Mouse (Mus musculus) right cerebral cortex, adult 2 months (tissue): ENCODE results near the gene Sorbs2.

Experiments
- DNase-seq, 2 experiments: peaks; one replicate each; pipeline ENCODE4 v3.0.0; 2021 to 2022; ENCODE audit warnings: low spot score in 2 of 2

Gene Sorbs2

GRCm38 (mm10) chr8:45621576-45622178 lies 114.1 kb downstream of the Sorbs2 start:
- no peak for DNase-seq

DNA sequence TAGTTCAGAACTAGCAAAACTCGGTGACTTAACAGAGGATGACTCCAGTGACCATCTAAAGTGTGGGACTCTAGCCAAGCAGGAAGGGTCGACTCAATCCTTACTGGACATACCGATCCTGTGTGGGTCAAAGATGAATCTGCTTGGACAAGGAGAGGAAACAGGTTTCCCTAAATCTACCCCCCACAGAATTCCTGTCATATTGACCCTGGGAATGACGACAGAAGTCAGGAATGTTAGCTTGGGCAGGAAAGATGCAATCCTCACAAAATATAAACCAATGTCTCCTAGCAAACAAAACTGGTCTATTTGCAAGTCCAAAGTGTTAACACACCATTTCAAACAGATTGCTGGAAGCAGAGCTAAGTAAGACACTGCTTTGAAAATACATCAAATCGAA lies 118.8 kb downstream of the Sorbs2 start:
- no peak for DNase-seq

DNA sequence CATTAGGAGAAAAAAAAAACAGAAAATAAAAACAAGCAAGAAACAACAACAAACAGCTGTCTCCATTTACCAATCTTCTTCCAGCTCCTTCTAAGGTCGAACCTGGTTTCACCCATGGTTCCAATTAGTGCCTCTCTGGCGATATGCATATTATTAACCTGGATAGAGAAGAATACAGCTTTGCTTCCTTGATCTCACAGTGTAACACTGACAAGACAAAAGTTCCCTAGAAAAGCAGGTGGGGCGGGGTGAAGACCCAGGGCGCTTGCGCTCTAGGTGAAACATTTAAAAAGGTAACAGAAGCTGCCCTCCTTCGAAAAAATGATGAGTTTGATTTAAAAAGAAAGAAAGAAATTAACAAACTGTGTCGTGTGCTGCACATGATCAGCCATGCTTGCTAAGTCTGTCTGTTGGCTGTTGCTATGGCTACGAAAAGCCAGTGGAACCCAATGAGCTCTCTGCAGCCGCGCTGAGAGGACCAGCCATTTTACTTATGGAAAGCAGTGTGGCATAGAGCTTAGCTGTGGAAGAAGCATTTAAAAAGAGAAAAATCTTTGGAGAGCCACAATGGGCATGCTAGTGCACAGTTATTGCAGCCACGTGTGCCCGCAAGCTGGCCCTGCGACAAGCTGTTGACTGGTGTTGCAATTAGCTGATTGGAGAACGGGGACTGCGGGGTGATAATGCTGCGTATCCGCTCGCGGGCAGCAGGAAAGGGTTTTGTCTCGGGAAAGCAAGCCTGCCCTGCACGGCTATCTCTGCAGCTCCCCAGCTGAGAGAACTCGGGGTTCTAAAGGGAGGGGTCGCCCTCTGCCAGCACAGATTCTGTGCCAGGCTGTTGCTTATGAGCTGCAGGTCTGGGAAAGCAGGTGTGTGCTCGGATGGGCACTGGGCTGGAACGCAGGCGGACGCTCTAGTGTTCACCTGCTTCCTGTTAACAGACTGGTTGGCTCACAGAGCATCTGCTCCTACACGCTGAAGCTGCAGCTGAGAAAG lies 120.0 kb downstream of the Sorbs2 start:
- peak; percentile 76 to 86 for DNase-seq

DNA sequence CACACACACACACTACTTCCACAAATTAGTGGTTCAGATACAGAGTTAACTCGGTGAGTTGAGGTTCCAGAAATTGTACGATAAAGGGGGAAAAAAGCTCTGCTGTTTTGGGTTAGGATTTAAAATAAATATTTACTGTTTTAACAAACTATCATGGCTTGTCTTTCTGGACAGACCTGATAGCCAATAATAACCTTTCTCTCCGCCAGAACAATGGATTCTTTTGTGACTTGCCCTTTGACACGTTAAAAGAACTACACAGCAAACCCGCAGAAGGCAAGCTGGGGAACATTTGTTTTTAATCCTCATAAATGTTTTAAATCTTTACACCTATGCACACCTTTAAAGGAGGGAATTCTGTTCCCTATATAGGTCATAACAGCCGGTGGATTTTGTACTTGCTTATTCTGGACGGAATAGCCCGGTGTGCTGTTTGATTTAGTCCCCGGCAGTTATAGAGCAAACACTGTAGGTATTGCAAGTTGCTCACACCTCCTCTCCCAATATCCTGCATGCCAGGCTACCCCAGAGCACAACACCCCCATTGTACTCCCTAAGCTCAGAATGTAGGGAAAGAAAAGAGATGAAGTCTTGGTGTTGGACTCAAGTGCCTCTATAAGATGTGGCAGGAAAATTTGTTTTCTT lies 121.0 kb downstream of the Sorbs2 start:
- DNase-seq, result no peak

GRCm38 (mm10) chr8:45629066-45629430 lies 121.5 kb downstream of the Sorbs2 start:
- no peak for DNase-seq

DNA sequence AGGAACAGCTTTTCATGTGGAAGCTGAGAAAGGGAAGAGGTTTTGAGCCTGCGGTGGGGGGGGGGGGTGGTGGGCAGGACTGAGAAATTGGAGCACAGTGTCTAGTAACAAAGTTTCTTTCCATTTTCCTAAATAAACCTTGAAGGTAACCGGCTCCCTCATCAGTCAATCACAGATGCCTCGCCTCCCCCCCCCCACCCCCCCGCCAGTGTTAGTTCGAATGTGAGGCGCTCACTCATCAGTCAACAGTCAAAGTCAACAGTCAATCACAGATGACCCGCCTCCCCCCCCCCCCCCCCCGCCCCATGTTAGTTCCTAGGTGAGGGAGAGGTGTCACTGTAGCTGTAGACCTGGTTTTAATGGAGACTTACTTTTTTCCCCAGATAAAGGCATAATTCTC lies 123.4 kb downstream of the Sorbs2 start:
- DNase-seq, result no peak

- DNase-seq, result no peak
Observed at GRCm38 (mm10) chr8:45635155-45635554, 127.6 kb downstream of the Sorbs2 start.

- DNase-seq, result no peak
Observed at GRCm38 (mm10) chr8:45637745-45638144, 130.2 kb downstream of the Sorbs2 start.

GRCm38 (mm10) chr8:45639444-45639843 lies 131.9 kb downstream of the Sorbs2 start:
- DNase-seq, result no peak

DNA sequence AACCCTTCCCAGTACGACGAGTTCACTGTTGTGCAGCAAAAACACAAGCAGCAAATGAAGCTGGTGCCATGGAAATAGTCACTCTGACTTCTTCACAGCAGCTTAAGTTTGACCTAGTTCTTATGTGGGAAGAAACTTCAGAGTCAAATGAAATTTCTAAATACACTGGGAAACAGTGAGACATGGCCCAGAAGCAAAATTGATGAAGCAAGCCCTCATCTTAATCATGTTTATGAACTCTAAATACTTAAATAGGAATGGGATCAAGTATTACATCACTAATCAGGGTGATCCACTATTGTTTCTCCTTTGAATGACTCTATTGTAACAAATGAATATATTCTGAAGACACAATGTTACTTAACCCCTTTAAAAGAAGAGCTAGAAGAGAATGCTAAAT lies 137.1 kb downstream of the Sorbs2 start:
- DNase-seq, result no peak

- DNase-seq, result no peak
Observed at GRCm38 (mm10) chr8:45649063-45649462, 141.5 kb downstream of the Sorbs2 start.

- no peak for DNase-seq
Observed at GRCm38 (mm10) chr8:45649966-45650365, 142.4 kb downstream of the Sorbs2 start.

DNA sequence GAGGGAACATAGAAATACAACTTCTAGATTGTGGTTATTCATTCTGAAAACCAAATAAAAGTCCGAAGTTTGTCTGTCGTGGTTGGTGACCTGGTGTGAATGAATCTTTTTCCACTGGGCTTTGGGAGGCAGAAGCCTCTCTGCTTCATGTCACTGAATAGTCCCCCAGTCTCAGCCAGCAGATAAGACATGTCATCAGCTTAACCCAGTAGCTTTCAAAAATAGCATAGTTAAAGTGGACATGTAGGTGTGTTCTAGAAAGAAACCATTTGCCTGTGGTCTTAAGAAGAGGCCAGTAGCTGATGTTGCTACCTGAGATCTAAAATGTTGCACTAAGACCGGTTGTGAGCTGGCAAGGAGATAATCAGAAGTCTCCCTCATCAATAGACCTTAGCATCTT lies 150.4 kb downstream of the Sorbs2 start:
- no peak for DNase-seq

DNA sequence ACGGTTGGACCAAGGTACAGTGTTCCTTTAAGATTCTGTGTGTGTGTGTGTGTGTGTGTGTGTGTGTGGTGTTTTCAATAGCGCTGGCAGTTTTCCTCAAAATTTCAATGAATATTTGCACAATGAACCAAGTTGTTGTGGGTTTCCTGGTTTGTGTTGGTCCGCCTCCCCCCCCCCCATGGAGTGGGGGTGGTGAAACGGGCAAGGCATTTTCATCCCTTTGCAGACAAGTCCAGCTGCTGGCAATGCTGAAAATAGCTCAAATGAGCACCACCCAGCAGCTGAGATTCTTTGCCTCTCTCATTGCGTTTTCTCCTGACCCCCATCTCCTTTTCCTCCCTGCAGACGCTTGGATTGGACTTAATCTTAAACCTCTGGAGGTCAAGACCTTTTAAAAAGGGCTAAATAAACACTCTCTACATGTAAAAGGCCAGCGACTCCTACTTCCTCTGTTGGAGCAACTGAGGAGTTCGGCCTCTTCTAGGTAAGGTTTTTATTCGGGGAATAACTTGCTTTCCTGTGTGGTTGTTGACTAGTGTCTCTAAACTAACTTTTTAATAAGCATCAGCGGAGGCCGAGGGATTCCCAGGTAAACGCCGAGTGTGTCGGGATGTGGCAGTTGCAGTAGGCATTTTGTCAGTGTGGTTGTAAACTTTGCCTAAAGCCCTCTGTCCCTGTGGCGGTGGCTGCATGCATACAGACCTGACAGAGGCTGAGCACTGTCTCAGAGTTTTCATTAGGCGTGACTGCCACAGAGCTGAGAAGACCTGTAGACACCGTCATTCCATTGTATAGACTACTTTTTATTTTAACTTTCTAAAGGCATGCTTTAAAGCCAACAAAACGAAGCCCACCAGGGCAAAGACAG lies 151.1 kb downstream of the Sorbs2 start:
- no peak for DNase-seq

DNA sequence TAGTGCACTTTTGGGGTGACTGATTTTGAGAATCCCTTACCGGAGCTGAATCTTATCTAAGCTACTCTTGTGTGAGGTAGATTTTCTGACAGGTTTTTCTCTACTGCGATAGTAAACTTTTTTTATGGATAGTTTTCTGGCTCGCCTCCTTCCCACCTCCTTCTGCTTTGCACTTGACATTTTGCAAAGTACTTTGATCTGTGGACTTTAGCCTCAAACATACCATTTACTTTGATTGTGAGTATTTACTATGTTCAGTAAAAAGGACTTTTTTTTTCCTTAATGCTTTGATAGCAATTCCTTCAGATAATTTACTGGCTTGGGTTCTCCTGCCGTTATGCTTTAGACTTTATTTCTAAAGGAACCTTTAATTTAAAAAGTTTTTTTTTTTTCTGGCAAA lies 151.9 kb downstream of the Sorbs2 start:
- DNase-seq, result no peak

DNA sequence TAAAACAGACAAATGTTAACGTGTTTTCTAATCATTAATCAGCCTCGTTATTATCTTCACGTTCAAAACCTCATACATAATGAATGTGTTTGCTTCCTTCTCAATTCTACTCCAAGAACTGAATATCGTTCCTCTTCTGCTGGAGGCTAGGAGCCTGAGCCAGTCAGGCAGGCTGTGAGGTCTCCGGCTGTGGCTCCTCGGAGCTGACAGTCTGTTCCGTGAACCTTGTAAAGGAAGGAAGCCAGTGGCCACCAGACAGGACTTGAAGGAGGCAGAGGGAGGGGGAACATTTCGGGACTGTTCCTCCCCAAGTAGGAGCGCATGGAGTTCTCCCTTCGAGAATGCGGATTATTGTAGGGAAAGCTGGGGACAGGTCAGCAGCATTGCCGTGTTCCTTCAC lies 153.0 kb downstream of the Sorbs2 start:
- DNase-seq, result no peak

GRCm38 (mm10) chr8:45661605-45662004 lies 154.0 kb downstream of the Sorbs2 start:
- DNase-seq, result no peak

- DNase-seq, result no peak
Observed at GRCm38 (mm10) chr8:45666221-45666620, 158.6 kb downstream of the Sorbs2 start.

DNA sequence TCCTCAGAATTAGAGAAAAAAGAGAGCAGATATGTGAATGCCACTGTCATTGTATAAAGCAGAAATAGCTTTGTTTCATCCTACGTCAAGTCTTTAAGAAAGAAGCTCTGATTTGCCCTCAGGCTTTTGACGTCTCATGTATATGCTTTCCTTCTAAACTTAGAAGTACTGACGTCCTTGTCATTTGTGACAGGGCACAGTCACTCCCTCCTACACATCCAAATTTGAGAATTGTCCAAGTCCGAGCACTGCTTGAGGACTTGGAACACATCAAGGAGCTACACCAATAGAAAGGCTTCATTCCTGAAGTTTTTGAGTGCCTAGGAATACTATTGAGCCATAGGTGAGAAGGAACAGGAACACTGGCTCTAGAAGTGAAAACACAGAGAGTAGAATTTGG lies 165.6 kb downstream of the Sorbs2 start:
- peak in 1 of 2 experiments; percentile 41 for DNase-seq

DNA sequence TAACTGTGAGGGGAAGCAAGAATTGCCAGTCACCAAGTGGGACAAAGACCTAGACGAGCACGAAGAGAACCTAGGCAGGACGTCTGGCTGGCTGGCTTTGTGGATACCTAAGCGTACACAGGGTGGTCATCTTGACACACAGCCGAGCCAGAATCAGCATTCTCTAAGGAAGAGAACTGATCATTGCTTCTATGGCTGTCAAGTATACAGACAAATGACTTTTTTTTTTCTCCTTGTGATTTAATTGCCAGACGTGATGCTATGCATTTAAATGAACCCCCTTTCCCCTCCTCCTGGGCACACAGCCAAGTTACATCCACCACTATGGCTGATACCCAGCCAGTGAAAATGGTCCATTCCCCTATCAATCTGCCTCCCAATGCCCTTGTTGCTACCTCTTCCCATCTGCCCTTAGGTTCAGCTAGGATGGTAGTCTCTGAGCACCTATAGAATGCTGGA lies 168.3 kb downstream of the Sorbs2 start:
- no peak for DNase-seq

- no peak for DNase-seq
Observed at GRCm38 (mm10) chr8:45677114-45677853, 169.7 kb downstream of the Sorbs2 start.
